Mouse (Mus musculus) adrenal gland, postnatal 14 days (tissue): Measurements from ENCODE around the gene Ankrd37. TPM values are rescaled to one million over a fixed set of nuclear protein-coding genes. Genes with fewer than 3 reads are reported as not detected.

Experiments
- DNase-seq: peaks from one replicate; pipeline ENCODE4 v3.0.0; 2021; ENCODE audit warnings: mixed read lengths
- long read RNA-seq, 2 experiments: library from polyadenylated mRNA; stranded (forward); transcript quantifications; one replicate each; pipeline ENCODE4 v2.0.0; 2021
- total RNA-seq: library from RNA; stranded (reverse); gene quantifications from 2 replicates; pipeline ENCODE4 v1.2.3, GENCODE M21; 2021

The Ankrd37 gene
- total RNA-seq, result 3.5 and 4.8 TPM in 2 replicates
- long read RNA-seq, experiment 1, partial matches to known transcripts, result 0 of 3 reads
- long read RNA-seq, experiment 1, other reads (novel, unspliced or antisense), result 0 of 3 reads
- long read RNA-seq, experiment 2, partial matches to known transcripts, result 0 of 2 reads
- long read RNA-seq, experiment 2, other reads (novel, unspliced or antisense), result 1 of 2 reads

DNA sequence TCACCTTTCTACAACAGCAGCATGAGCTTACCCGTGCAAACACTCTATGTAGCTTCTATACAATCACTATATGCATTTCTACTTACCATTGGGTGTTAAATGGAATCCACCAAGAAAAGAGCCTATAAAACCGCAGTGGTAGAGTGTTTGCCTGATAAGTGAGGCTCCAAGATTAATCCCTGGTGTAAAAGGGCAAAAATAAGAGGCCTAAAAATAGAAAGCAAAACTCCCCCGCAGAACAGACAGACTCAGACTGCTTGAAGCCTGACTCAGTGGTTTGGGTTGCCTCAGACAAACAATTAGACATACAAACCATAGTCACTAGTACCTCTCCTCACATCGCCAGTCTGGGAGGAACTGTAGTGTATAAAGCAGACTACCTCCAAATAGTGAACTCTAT, at the start of gene Ankrd37:
Gene Ankrd37 (minus strand): TSS at position 112 of the 400 bp plus-strand sequence.
- no peak for DNase-seq

- no peak for DNase-seq
These were observed 34.8 kb upstream of the Ankrd37 start for GRCm38 (mm10) chr8:46040260-46040659.

- peak; percentile 41 for DNase-seq
These were observed 34.2 kb upstream of the Ankrd37 start for GRCm38 (mm10) chr8:46039666-46040065.

GRCm38 (mm10) chr8:46036217-46036616, 30.7 kb upstream of the Ankrd37 start:
- DNase-seq, result no peak

GRCm38 (mm10) chr8:46024392-46024791, 18.9 kb upstream of the Ankrd37 start:
- no peak for DNase-seq

DNA sequence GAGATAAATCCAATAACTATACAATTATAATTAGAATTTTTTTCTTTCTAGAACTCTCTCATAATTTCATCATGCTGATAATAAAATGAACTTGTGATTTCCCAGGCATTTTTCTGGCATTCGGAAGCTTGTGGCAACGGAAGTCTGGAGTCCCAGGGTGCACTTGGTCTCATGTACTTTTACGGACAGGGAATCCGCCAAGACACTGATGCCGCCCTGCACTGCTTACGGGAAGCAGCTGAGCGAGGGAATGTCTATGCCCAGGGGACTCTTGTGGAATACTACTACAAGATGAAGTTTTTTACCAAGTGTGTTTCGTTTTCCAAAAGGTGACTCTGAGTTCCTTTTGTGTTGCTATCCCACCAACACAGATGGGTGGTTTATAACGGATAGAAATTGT, 17.3 kb upstream of the Ankrd37 start:
- no peak for DNase-seq

DNA sequence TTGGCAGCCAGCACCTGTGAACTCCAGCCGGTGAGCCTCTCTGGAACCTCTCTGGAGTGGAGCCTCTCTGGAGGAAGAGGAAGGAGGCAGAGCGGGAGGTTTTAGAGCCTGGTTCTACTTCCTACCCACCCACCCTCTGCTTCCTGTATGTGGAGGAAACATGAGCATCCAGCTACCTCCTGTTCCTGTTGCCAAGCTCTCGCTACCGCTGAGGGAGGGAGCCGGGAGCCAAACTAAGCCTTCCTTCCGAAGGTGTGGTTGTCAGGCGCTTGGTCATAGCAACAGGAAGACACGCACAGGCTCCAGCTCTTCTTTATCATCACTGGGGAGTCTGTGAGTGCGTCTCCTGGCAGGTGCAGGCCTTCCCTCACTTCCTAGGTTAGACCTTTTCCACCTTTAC, 16.7 kb upstream of the Ankrd37 start:
- DNase-seq, result no peak

DNA sequence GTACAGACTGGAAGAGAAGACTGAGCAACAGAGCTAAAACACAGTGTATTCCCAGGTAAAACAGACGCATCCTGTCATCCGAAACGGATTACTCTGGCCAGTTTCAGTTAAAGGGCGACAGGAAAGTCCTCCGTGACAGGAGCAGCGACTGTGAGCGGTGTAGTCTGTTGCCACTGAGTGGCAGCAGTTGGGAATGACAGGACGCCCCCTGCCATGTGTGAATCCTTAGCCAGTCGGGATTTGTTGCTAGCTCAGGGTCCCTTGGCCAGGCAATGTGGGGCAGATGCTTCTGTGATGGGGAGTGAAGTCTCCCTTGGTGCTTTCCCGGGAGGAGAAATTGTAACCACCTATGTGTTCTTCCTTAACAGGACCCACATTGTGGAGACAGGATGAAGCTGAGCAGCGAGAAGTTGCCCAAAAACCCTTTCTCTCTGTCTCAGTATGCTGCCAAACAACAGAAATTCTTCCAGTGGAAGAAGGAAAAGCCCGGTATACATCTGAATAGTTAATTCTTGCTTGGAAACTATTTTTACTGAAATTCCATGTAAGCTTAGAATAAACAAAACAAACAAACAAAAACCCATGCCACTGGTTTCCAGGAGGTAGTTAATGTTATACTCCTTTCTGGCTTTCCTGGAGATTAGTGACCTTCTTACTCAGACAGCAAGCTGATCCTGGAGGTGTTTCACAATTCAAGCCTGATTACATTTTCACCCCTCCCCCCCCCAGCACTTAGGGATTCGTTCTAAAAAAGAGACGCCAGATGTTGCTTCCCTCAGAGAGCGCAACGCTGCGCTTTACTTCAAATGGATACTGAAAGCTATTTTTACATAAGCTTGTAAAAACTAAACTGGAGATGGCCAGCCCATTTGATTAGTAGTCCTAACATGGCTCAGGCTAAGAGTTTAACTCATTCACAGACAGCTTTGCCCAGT, 5.5 kb upstream of the Ankrd37 start:
- peak; percentile 26 for DNase-seq

DNA sequence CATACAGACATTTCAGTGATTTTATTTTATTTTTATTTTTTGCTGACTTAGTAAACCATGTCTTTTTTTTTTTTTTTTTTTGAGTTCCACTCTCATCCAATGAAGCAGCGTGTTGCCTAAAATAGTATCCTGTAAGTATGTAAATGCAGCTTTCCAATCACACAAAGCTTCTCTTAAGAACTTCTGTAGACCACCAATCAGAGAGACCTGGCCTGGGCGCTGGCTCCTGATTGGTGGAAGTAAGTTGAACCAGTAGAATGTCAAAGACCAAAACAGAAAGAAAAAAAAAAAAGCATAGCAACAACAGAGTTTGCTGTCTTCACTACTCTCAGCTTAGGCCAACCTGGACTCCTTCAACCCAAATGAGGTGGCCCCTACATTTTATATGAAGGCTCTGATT, 4.8 kb upstream of the Ankrd37 start:
- no peak for DNase-seq

GRCm38 (mm10) chr8:46007050-46007672, 1.7 kb upstream of the Ankrd37 start:
- no peak for DNase-seq

- DNase-seq, result peak; percentile 100
These were observed 5.5 kb downstream of the Ankrd37 start for GRCm38 (mm10) chr8:45999784-46000705.

- DNase-seq, result peak; percentile 20
These were observed 6.2 kb downstream of the Ankrd37 start, which contains the start of gene Lrp2bp for GRCm38 (mm10) chr8:45999138-45999783. TSS of gene Lrp2bp (plus strand) at chr8:45999303.

- no peak for DNase-seq
These were observed 7.3 kb downstream of the Ankrd37 start for GRCm38 (mm10) chr8:45998228-45998627.

DNA sequence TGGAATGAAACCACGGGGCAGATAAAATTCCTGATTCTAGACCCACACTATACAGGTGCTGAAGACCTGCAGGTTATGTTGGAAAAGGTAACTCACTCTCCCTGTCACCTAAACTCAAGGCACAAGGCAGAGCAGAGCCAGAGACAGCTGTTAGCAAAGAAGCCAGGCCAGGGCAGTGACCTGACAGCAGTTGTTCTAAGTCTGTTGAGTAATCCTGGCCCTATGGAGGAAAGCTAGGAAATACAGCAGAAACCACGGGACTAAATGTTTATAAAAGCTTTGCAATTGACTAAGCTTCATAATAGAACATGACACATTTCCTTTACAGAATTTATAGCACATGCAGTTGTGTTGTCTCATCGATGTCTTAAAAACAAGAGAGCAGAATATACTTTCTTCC, 9.9 kb downstream of the Ankrd37 start:
- DNase-seq, result no peak

DNA sequence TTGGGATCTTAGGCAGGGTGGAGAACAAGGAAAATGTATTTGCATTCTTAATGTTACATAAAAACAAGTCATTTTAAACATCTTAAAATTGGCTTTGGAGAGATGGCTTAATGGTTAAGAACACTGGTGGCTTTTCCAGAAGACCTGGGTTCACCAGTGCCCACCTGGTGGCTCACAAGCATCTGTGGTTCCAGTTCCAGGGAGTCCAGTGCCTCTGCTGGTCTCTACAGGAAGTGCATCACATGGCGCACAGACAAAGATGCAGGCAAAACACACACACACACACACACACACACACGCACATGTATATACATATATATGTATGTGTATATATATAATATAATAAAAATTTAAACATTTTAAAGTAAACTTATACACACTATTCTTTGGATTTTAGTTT, 11.4 kb downstream of the Ankrd37 start:
- no peak for DNase-seq

DNA sequence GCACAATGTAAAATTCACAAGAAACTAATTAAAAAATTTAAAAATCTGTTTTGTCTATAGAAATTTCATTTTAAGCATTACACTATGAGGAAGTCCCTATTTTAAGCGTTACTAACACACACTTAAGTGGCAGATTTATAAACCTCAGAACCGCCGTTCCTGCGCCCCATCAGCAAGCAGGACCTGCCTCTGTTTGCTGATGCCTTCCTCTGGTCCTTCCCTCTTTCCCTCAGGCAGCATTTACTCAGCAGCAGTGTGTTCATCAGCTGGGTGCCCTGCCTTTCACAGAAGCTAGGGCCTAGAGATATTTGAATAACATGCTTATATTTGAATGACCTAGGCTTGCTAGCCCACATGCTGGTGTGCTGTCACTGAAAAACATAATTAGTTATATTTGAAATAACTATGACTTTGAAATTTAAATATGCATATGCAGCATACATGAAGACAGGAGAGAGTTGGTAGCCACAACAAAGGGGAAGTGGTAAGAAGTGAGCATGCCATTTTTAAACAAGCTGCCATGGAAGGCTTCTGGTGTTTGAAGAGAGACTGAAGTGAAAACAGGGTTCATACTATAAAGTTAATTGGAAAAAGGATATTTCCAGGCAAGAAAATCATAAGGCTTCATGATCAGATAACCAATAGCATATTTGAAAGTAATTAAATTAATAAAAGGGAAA, 14.7 kb downstream of the Ankrd37 start:
- no peak for DNase-seq

- DNase-seq, result no peak
These were observed 17.3 kb downstream of the Ankrd37 start for GRCm38 (mm10) chr8:45988189-45988588.

GRCm38 (mm10) chr8:45986665-45987064, 18.8 kb downstream of the Ankrd37 start:
- DNase-seq, result no peak

DNA sequence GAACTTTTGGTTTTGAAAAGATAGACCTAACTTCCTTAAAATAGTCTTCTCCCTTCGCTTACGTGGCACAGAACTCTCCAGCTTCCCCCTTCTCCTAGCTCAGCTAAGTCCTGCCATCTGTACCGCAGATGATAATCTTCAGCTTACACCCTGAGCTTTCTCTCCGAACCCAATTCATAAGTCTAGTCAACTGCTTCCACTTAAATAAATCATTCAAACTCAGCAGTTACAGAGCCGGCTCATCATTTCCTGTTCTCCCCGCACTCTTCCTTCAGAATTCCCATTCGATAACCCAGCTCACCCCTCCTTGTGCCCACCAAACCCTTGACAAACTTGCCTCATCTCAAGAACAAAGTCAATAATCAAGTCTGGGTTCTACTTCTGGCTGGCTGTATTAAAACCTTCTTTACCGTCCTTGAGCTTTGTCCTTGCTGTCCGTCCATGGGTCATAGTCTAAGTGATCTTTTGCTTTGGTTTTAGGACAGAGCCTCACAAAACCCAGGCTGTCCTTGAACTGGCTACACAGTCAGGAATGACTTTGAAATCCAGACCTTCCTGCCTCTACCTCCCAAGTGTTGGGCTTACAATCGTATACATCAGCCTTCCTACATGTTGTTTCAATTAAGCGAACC, 29.6 kb downstream of the Ankrd37 start:
- no peak for DNase-seq

DNA sequence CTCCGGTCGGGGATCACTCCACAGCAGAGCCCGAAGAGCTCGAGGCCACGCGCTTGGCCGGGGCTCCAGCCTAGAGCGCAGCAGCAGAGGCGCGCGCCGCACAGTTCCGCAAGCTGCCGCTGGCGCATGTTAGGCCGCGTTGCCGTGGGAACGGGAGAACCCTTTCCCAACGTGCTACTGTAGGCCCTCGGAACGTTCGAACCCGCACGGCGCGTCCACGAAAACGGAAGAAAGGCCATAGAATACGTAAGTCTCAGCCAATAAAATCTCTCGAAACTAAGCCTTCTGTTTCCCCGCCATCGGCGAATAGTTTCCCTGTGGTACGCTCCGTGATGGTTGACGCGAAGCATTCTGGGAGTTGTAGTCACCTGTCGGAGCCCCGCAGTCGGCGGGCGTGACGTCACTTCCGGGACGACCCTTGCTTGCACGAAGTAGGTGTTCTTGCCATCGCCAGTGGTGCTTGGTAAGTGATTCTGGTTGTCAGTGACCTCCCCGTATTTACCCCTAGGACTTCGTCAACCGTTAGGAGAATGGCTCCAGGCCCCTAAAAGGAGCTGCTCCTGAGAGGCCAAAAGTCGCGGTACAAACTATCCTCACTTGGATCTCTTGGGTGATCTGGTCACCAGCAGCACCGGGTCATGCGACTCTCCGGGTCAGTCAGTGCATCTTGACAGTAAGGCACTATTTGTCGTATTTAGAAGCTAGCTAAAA, 30.2 kb downstream of the Ankrd37 start, which contains the start of the genes 1700029J07Rik and Ufsp2:
Gene 1700029J07Rik (minus strand): TSS at position 127 of the 711 bp plus-strand sequence.
Gene Ufsp2 (plus strand): TSS at position 403 of the 711 bp plus-strand sequence.
- DNase-seq, result peak; percentile 96
